ENCODE assay signal across 33 mouse cellular contexts in genomic region chr8:73329131-73329530, GRCm38 (mm10).
"Had no signal": no experiment of that assay in that cellular context is flagged by ENCODE, and none has a peak within 500 bp of the region (broad histone marks: within the 10 kb centered on the region; RNA-seq: fewer than 3 reads in every experiment).

No protein-coding gene starts in this region.

- ATAC-seq: liver, embryonic 12.5 days; liver, postnatal 0 days; lung, postnatal 0 days; midbrain, embryonic 13.5 days; midbrain, embryonic 15.5 days; midbrain, embryonic 16.5 days had no signal

- DNase-seq: left cerebral cortex, postnatal 4 days; liver; liver, embryonic 13.5 days; liver, postnatal 0 days; lung, adult 18-20 months; lung, adult 2 months; lung, embryonic 14.5 days; lung, postnatal 10 days; lung, postnatal 14 days; lung, postnatal 36 days; lung, postnatal 4 days; midbrain, embryonic 14.5 days had no signal

- H3K36me3 ChIP-seq: liver, embryonic 12.5 days; liver, embryonic 13.5 days; liver, embryonic 15.5 days; lung, embryonic 15.5 days; midbrain, embryonic 12.5 days; midbrain, embryonic 15.5 days had no signal

- H3K4me1 ChIP-seq: limb, embryonic 10.5 days; liver, embryonic 12.5 days; liver, embryonic 13.5 days; liver, embryonic 15.5 days; lung, embryonic 15.5 days; megakaryocyte, embryonic 14.5 days; midbrain, embryonic 10.5 days; midbrain, embryonic 12.5 days; neural tube, embryonic 12.5 days; neural tube, embryonic 13.5 days had no signal

- H3K9me3 ChIP-seq: limb, embryonic 10.5 days; limb, embryonic 13.5 days; limb, embryonic 15.5 days; liver, embryonic 12.5 days; liver, embryonic 13.5 days; liver, embryonic 15.5 days; lung, embryonic 15.5 days; midbrain, embryonic 10.5 days; midbrain, embryonic 12.5 days; midbrain, embryonic 13.5 days; midbrain, embryonic 15.5 days; neural tube, embryonic 12.5 days; neural tube, embryonic 13.5 days had no signal

- H3K4me2 ChIP-seq: limb, embryonic 12.5 days; limb, embryonic 13.5 days; limb, embryonic 15.5 days; liver, embryonic 11.5 days; liver, embryonic 12.5 days; liver, embryonic 13.5 days; liver, embryonic 15.5 days; lung, embryonic 14.5 days; lung, embryonic 15.5 days; midbrain, embryonic 11.5 days; midbrain, embryonic 12.5 days; midbrain, embryonic 13.5 days; midbrain, embryonic 15.5 days; neural tube, embryonic 12.5 days; neural tube, embryonic 13.5 days had no signal

- H3K27ac ChIP-seq: limb, embryonic 10.5 days; limb, embryonic 12.5 days; limb, embryonic 13.5 days; limb, embryonic 15.5 days; liver, embryonic 12.5 days; liver, embryonic 13.5 days; liver, embryonic 14.5 days; liver, embryonic 15.5 days; lung, embryonic 15.5 days; macrophage; midbrain, embryonic 10.5 days; midbrain, embryonic 12.5 days; midbrain, embryonic 13.5 days; midbrain, embryonic 15.5 days; neural tube, embryonic 12.5 days; neural tube, embryonic 13.5 days had no signal

- H3K4me3 ChIP-seq: limb, embryonic 10.5 days; limb, embryonic 12.5 days; limb, embryonic 13.5 days; limb, embryonic 15.5 days; liver, embryonic 12.5 days; liver, embryonic 13.5 days; liver, embryonic 15.5 days; lung, embryonic 15.5 days; megakaryocyte, embryonic 14.5 days; midbrain, embryonic 10.5 days; midbrain, embryonic 12.5 days; midbrain, embryonic 13.5 days; midbrain, embryonic 15.5 days; myocyte; neural tube, embryonic 12.5 days; neural tube, embryonic 13.5 days had no signal

- H3K27me3 ChIP-seq: limb, embryonic 12.5 days; limb, embryonic 13.5 days; limb, embryonic 15.5 days; liver, embryonic 12.5 days; liver, embryonic 13.5 days; liver, embryonic 15.5 days; lung, embryonic 15.5 days; megakaryocyte, embryonic 14.5 days; midbrain, embryonic 12.5 days; midbrain, embryonic 13.5 days; midbrain, embryonic 15.5 days; neural tube, embryonic 12.5 days; neural tube, embryonic 13.5 days had no signal

- H3K9ac ChIP-seq: limb, embryonic 12.5 days; limb, embryonic 13.5 days; limb, embryonic 15.5 days; liver, embryonic 12.5 days; liver, embryonic 13.5 days; liver, embryonic 14.5 days; liver, embryonic 15.5 days; liver, postnatal 0 days; lung, embryonic 14.5 days; lung, embryonic 15.5 days; midbrain, embryonic 12.5 days; midbrain, embryonic 13.5 days; midbrain, embryonic 15.5 days; neural tube, embryonic 12.5 days; neural tube, embryonic 13.5 days had no signal
